Mouse (Mus musculus) intestine, postnatal 0 days (tissue): Measurements from ENCODE around the gene 4930452B06Rik. TPM values are rescaled to one million over a fixed set of nuclear protein-coding genes. Genes with fewer than 3 reads are reported as not detected.
"Not testable (repeated sequence)": the region's sequence is repeated elsewhere in the genome, so short reads cannot be mapped to it uniquely, and the experiment has no call there.

Source experiments
- ATAC-seq: fragments of 200-750 bp; cut with Nextera tagmentation; 2 replicates; pipeline ENCODE4 v1.8.0; 2017; ENCODE audit warnings: mild to moderate bottlenecking, moderate TSS enrichment, moderate library complexity
- H3K27ac ChIP-seq: fragments of 300-500 bp; sonication (generic); 2 replicates; pipeline ENCODE4 v1.5.1; 2014; ENCODE audit warnings: mild to moderate bottlenecking, low read depth, low read length, moderate library complexity
- H3K27me3 ChIP-seq: fragments of 300-500 bp; sonication (generic); replicated peaks from 2 replicates; pipeline ENCODE4 v1.6.1; 2014; ENCODE audit warnings: low read length, mixed read lengths; ENCODE audit not compliant: control insufficient read depth, insufficient read depth
- H3K36me3 ChIP-seq: fragments of 300-500 bp; sonication (generic); 2 replicates; pipeline ENCODE4 v1.6.1; 2014; ENCODE audit warnings: mild to moderate bottlenecking, moderate library complexity; ENCODE audit not compliant: control insufficient read depth, insufficient read depth
- H3K4me1 ChIP-seq: fragments of 300-500 bp; sonication (generic); replicated peaks from 2 replicates; pipeline ENCODE4 v1.6.1; 2014; ENCODE audit warnings: antibody characterized with exemption, low read length, mixed read lengths; ENCODE audit not compliant: control insufficient read depth, insufficient read depth
- H3K4me2 ChIP-seq: fragments of 300-500 bp; sonication (generic); replicated peaks from 2 replicates; pipeline ENCODE4 v1.6.1; 2014; ENCODE audit warnings: low read depth, mild to moderate bottlenecking, moderate library complexity
- H3K4me3 ChIP-seq: fragments of 300-500 bp; sonication (generic); 2 replicates; pipeline ENCODE4 v1.5.1; 2014; ENCODE audit warnings: low read depth, low read length
- H3K9ac ChIP-seq: fragments of 300-500 bp; sonication (generic); 2 replicates; pipeline ENCODE4 v1.6.1; 2014; ENCODE audit warnings: mild to moderate bottlenecking, low read depth, low read length
- H3K9me3 ChIP-seq: fragments of 300-500 bp; sonication (generic); 2 replicates; pipeline ENCODE4 v1.6.1; 2016; ENCODE audit warnings: mixed run types; ENCODE audit not compliant: control insufficient read depth
- CTCF ChIP-seq: sonication (generic); IDR thresholded peaks from 2 replicates; pipeline ENCODE4 v1.5.1; 2016; ENCODE audit warnings: low read depth, mild to moderate bottlenecking, control low read depth, antibody characterized with exemption, moderate library complexity
- WGBS: fragments of 180-500 bp; shearing (Covaris S2); extraction: QIAGEN DNeasy Blood & Tissue Kit; methylation state at CpG from one replicate; pipeline ENCODE4 v1.1.7; 2014; 5-methylcytosine and 5-hydroxymethylcytosine counted together
- polyA plus RNA-seq: library from polyadenylated mRNA; unstranded; fragments of >200 nt; fragmentation: Nextera tagmentation; extraction: Ambion mirVana; gene quantifications from 2 replicates; pipeline ENCODE4 v1.2.1, GENCODE M21; 2015

The 4930452B06Rik gene
- polyA plus RNA-seq, 1 experiment from 2014 or later, result 1.6 TPM

DNA sequence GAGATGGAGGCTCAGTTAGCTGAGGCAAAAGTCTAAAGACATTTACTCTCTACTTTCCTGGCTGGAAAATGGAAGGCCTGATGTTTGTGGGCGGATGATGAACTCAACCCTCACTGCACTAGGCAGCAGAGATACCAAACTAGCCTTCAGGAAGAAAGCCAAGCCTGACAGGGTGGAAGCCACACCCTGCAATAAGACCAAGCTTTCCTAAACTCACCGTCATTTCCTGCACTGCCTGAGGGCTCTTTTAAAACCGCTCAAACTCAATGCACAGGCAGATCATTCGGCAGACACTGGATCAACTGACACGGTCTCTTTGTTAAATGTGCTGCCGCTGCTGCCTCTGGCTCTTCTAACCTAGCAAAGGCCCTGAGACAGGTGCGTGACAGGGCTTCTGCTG lies 50.4 kb downstream of the 4930452B06Rik start:
- Histone ChIP-seq H3K4me3 (no peak overlapping the region), H3K9ac (no peak overlapping the region), H3K9me3 (no peaks in the 10 kb centered on the region), H3K4me1 (no peaks in the 10 kb centered on the region), H3K36me3 (no peaks in the 10 kb centered on the region), H3K27me3 (no peaks in the 10 kb centered on the region), H3K4me2 (no peak overlapping the region), H3K27ac (no peak overlapping the region)
- 66% methylated on average over 7 of the region's 7 CpGs for WGBS
- ATAC-seq, result no peak
- TF ChIP-seq CTCF, result no peak

DNA sequence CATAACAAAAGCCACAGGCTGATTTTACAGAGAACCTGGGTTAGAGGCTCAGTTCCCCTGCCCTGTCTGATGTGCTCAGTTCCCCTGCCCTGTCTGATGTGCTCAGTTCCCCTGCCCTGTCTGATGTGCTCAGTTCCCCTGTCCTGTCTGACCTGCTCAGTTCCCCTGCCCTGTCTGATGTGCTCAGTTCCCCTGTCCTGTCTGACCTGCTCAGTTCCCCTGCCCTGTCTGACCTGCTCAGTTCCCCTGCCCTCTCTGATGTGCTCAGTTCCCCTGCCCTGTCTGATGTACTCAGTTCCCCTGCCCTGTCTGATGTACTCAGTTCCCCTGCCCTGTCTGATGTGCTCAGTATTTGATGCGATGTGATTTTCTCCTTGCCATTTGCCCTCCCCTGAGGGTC lies 51.6 kb downstream of the 4930452B06Rik start:
- not testable (repeated sequence) for H3K9ac ChIP-seq, H3K9me3 ChIP-seq, H3K4me1 ChIP-seq, ATAC-seq, H3K36me3 ChIP-seq, H3K27ac ChIP-seq, H3K4me2 ChIP-seq, H3K27me3 ChIP-seq, H3K4me3 ChIP-seq
- WGBS, result 81% methylated on average over 1 of the region's 1 CpGs

DNA sequence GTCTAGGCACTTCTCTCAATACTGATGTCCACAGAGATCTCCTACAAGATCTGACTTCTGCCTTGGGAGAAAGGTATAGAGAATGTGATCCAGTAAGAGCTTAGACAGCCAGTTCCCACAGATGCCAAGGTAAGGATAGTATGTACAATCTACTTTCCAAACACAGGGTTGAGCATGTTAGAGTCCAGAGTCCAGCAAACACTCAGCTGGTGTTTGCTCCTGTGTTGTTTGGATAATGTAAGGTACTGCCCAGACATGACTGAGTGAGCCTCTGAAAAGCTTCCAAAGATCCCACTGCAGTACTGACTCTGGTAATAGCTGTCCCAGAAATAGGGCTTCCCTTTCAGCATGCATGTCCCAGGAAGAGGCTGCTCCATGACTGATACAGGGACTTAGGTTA lies 54.0 kb downstream of the 4930452B06Rik start:
- Histone ChIP-seq H3K4me1 (no peaks in the 10 kb centered on the region), H3K4me2 (no peak overlapping the region), H3K36me3 (no peaks in the 10 kb centered on the region), H3K4me3 (no peak overlapping the region), H3K9ac (no peak overlapping the region), H3K27ac (no peak overlapping the region), H3K9me3 (no peaks in the 10 kb centered on the region), H3K27me3 (no peaks in the 10 kb centered on the region)
- TF ChIP-seq CTCF, result no peak
- no peak for ATAC-seq

DNA sequence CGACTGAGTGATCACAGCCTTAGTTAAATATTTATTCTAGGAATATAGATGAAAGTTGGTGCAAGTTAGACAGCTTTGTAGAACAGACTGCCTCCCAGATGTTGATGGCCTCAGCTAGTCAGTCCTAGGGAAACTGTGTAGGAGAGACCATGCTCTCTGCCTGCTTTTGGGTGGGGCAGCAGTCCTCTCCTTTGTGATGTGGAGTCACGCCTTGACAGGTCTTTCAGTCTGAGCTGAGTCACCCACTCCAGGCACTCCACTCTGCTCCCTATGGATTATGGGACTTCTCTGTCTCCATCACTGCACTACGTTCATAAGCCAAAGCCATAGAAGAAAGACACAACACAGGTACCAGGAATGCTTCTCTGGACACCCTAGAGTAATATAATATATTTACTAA lies 55.9 kb downstream of the 4930452B06Rik start:
- no peaks in the 10 kb centered on the region for H3K9me3 ChIP-seq
- H3K27me3 ChIP-seq, result no peaks in the 10 kb centered on the region
- WGBS, result 37% methylated on average over 3 of the region's 3 CpGs

DNA sequence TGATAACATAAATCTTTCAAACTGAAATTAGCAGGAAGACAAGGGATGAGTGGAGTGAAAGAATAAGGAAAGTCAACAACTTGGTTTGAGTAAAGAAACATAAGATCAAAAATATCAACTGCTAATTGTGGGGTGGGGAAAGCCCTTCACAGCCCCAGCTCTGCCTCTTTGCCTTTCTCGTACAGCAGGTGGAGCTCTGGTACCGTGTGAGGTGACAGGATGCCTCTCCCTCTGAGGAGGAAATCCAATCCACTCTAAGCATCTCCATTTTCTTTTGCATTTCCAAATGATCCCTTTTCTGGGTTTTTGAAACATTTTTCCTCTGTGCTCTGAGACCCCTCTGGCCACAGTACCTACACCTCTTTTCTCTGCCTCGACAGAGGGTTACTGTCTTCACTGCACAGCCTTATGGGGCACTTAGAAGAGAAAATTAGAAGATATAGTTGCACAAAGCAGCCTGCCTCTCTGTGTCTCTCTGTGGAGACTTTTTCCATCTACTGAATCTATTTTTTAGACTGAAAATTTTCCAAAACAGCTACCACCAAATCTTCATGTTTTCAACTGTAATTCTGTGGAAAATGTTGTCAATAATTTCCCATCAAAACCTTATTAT lies 57.4 kb downstream of the 4930452B06Rik start:
- WGBS, result 7% methylated on average over 3 of the region's 3 CpGs
- Histone ChIP-seq H3K9me3 (no peaks in the 10 kb centered on the region), H3K4me2 (no peak overlapping the region), H3K9ac (no peak overlapping the region), H3K27ac (no peak overlapping the region), H3K36me3 (no peaks in the 10 kb centered on the region), H3K4me1 (no peaks in the 10 kb centered on the region), H3K27me3 (no peaks in the 10 kb centered on the region), H3K4me3 (no peak overlapping the region)
- peak; percentile 88 for TF ChIP-seq CTCF
- ATAC-seq, result no peak

More for the DNA sequence above, 55.9 kb downstream of the 4930452B06Rik start:
- Histone ChIP-seq H3K4me2 (no peak overlapping the region), H3K27ac (no peak overlapping the region), H3K4me3 (no peak overlapping the region), H3K36me3 (no peaks in the 10 kb centered on the region), H3K4me1 (no peaks in the 10 kb centered on the region), H3K9ac (no peak overlapping the region)
- no peak for TF ChIP-seq CTCF
- ATAC-seq, result no peak

DNA sequence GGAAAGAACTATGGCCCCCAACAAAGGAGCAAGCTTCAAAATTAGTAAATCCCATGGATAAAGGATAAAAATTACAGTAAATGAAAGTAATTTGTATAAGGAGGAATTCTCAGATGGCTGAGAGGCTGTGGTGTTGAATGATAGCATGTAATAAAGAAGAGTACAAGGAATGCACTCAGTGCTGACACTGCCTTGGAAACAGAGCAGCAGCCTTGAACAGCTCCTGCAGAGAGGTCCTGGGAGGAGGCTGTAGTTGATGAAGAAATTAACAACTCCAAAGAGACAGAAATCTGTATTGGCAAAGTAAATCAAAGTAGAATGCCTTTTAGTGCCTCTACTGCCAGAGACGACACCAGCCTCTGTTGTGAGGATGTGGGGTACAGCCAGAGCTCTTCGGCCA lies 61.1 kb downstream of the 4930452B06Rik start:
- WGBS, result 83% methylated on average over 2 of the region's 2 CpGs
- Histone ChIP-seq H3K9me3 (no peaks in the 10 kb centered on the region), H3K4me3 (no peak overlapping the region), H3K4me2 (no peak overlapping the region), H3K4me1 (no peaks in the 10 kb centered on the region), H3K27ac (no peak overlapping the region), H3K27me3 (no peaks in the 10 kb centered on the region), H3K36me3 (no peaks in the 10 kb centered on the region), H3K9ac (no peak overlapping the region)
- TF ChIP-seq CTCF, result no peak
- no peak for ATAC-seq

DNA sequence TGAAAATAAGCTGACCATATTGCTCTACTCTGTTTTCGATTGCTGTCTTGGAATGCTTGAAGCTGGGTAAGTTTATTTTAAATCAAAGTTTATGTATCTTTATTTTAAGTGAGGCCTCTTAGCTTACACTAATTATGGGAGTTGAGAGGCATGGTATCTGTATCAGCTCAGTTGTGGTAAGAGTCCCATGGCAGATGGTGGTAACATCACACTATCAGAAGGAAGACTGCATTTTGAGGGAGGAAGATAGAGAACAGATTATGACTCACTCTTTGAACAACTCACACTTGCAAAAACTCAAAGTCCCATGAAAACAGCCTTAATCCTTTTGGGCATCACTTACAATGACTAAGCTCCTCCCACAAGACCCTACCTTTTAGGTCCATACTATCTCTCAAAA lies 81.0 kb downstream of the 4930452B06Rik start:
- Histone ChIP-seq H3K4me1 (no peaks in the 10 kb centered on the region), H3K27ac (no peak overlapping the region), H3K9ac (no peak overlapping the region), H3K4me3 (no peak overlapping the region), H3K4me2 (no peak overlapping the region), H3K36me3 (no peaks in the 10 kb centered on the region), H3K9me3 (no peaks in the 10 kb centered on the region), H3K27me3 (no peaks in the 10 kb centered on the region)
- WGBS, result 63% methylated on average over 1 of the region's 1 CpGs
- TF ChIP-seq CTCF, result no peak
- ATAC-seq, result no peak

GRCm38 (mm10) chr14:8551006-8551405 lies 115.0 kb downstream of the 4930452B06Rik start:
- H3K4me1 ChIP-seq, H3K4me2 ChIP-seq, H3K9me3 ChIP-seq, H3K36me3 ChIP-seq, ATAC-seq, H3K27me3 ChIP-seq, H3K27ac ChIP-seq, H3K9ac ChIP-seq, H3K4me3 ChIP-seq: not testable (repeated sequence)
- 44% methylated on average over 2 of the region's 2 CpGs for WGBS
